ENCODE assay signal across 11 mouse cellular contexts in genomic region chr7:66229433-66229832, GRCm38 (mm10).
DNase-seq lines count a peak whose midpoint lies in the region; ATAC-seq and TF ChIP-seq lines count a peak whose summit lies in the region.
"Had no signal": no experiment of that assay in that cellular context is flagged by ENCODE, and none has a peak within 500 bp of the region (broad histone marks: within the 10 kb centered on the region; RNA-seq: fewer than 3 reads in every experiment).

No protein-coding gene starts in this region.

- ATAC-seq in limb, embryonic 14.5 days (ENCODE audit: low FRiP score, low read depth) = no peak
- ATAC-seq: Patski had no signal

- no peak for TF ChIP-seq POLR2A in limb, embryonic 14.5 days (IDR thresholded peaks at IDR 0.05; ENCODE audit: borderline replicate concordance, extremely low read depth, insufficient read depth, insufficient read length)

- peaks cover 53% of the 10 kb centered on the region for H3K4me1 ChIP-seq in hindbrain, embryonic 10.5 days (replicated peaks)
- H3K4me1 ChIP-seq in limb, embryonic 14.5 days (ENCODE audit: control insufficient read depth, insufficient read depth, low read length) = peaks cover 40% of the 10 kb centered on the region

- no peak for DNase-seq in layer of hippocampus, adult 2 months (ENCODE audit: low spot score in 2 of 2)
- no peak for DNase-seq in layer of hippocampus, postnatal 25 days (ENCODE audit: extremely low spot score in 1 of 2, low spot score in 1 of 2)
- DNase-seq in ZHBTc4 (ENCODE audit: low read depth, low spot score) = peak; percentile 23
- peak; percentile 3 for DNase-seq in hindbrain, embryonic 10.5 days (ENCODE audit: low spot score)
- no peak for DNase-seq in limb, embryonic 14.5 days (ENCODE audit: low spot score)
- no peak for DNase-seq in right cerebral cortex, postnatal 25 days
- no peak for DNase-seq in lung, postnatal 10 days
- DNase-seq: adrenal gland, postnatal 14 days; kidney, adult 2 months; retina, postnatal 1 day had no signal

- H3K9ac ChIP-seq in limb, embryonic 14.5 days (ENCODE audit: low read depth, low read length, severe bottlenecking) = no peak overlapping the region

- no peak for TF ChIP-seq CTCF in layer of hippocampus, adult 2 months (conservative IDR thresholded peaks at IDR 0.05)

- WGBS in hindbrain, embryonic 10.5 days = 72% methylated on average over 7 of the region's 7 CpGs
- WGBS in limb, embryonic 14.5 days = 65% methylated on average over 7 of the region's 7 CpGs

- no peaks in the 10 kb centered on the region for H3K9me3 ChIP-seq in hindbrain, embryonic 10.5 days
- no peaks in the 10 kb centered on the region for H3K9me3 ChIP-seq in limb, embryonic 14.5 days (ENCODE audit: control insufficient read depth, low read length)

- H3K36me3 ChIP-seq in hindbrain, embryonic 10.5 days = no peaks in the 10 kb centered on the region
- H3K36me3 ChIP-seq in limb, embryonic 14.5 days (ENCODE audit: control insufficient read depth, insufficient read depth, low read length) = no peaks in the 10 kb centered on the region

- no peak overlapping the region for H3K4me2 ChIP-seq in limb, embryonic 14.5 days (replicated peaks; ENCODE audit: low read depth, low read length, severe bottlenecking)

- H3K27ac ChIP-seq in layer of hippocampus, adult 2 months = peak overlapping the region; percentile 85; the same call in 1 of the 2 replicates
- H3K27ac ChIP-seq in hindbrain, embryonic 10.5 days = peak overlapping the region; percentile 88
- peak overlapping the region; percentile 93; the same call in 1 of the 2 replicates for H3K27ac ChIP-seq in limb, embryonic 14.5 days (replicated peaks; ENCODE audit: low read depth, low read length)

- 0 out of 2 replicates have a peak, but pooled peaks cover 5% of the 10 kb centered on the region for H3K27me3 ChIP-seq in hindbrain, embryonic 10.5 days (ENCODE audit: insufficient read depth, poor library complexity, severe bottlenecking)
- H3K27me3 ChIP-seq in limb, embryonic 14.5 days (ENCODE audit: control insufficient read depth, insufficient read depth, low read length) = no peaks in the 10 kb centered on the region
- H3K27me3 ChIP-seq: Patski had no signal

- no peak overlapping the region for H3K4me3 ChIP-seq in layer of hippocampus, adult 2 months
- H3K4me3 ChIP-seq in hindbrain, embryonic 10.5 days = no peak overlapping the region
- no peak overlapping the region for H3K4me3 ChIP-seq in limb, embryonic 14.5 days (replicated peaks; ENCODE audit: low read length)

Comparison
In these comparisons a context has a peak if more than half of its experiments do, and no peak if none do; other contexts are left out.
1. DNase-seq: peak in ZHBTc4 (single experiment) and hindbrain, embryonic 10.5 days (single experiment); none in layer of hippocampus, adult 2 months (0 of 2), layer of hippocampus, postnatal 25 days (0 of 2), limb, embryonic 14.5 days (single experiment), right cerebral cortex, postnatal 25 days (single experiment) and lung, postnatal 10 days (single experiment).
2. Peak in every context shown above with its lines, with median percentiles within 50 percentile points of each other: H3K27ac ChIP-seq.